8 mouse cellular contexts compared by ENCODE assay signal in genomic region chr10:125845014-125845514, GRCm38 (mm10).
A peak's percentile ranks its signal among the peaks of the same experiment; 100 is the strongest.
DNase-seq lines count a peak whose midpoint lies in the region; ATAC-seq lines count a peak whose summit lies in the region.

No protein-coding gene starts in this region.

- no peak for DNase-seq in heart, adult 18-20 months
- peak; percentile 15 for DNase-seq in kidney, postnatal 10 days
- DNase-seq in c-Kit-positive CD71-positive TER-119-positive erythroid progenitor cells, embryonic 14.5 days (ENCODE audit: low spot score) = no peak
- DNase-seq in natural killer cell, adult 2 months (ENCODE audit: low spot score in 2 of 2) = no peak
- DNase-seq in adrenal gland, adult (ENCODE audit: inconsistent age in 2 of 2, low spot score in 1 of 2) = no peak

- H3K27me3 ChIP-seq in heart, embryonic 12.5 days (replicated peaks) = no peaks in the 10 kb centered on the region
- H3K27me3 ChIP-seq in embryonic facial prominence, embryonic 13.5 days = no peaks in the 10 kb centered on the region
- no peaks in the 10 kb centered on the region for H3K27me3 ChIP-seq in neural tube, embryonic 12.5 days (replicated peaks)

- peaks cover 6% of the 10 kb centered on the region; the same call in 1 of the 2 replicates for H3K4me1 ChIP-seq in heart, embryonic 12.5 days (replicated peaks)
- H3K4me1 ChIP-seq in embryonic facial prominence, embryonic 13.5 days = peaks cover 20% of the 10 kb centered on the region
- H3K4me1 ChIP-seq in neural tube, embryonic 12.5 days = peaks cover 6% of the 10 kb centered on the region; the same call in 1 of the 2 replicates

- H3K9ac ChIP-seq in heart, embryonic 12.5 days = peak overlapping the region; percentile 8; the same call in 1 of the 2 replicates
- H3K9ac ChIP-seq in embryonic facial prominence, embryonic 13.5 days = 0 out of 2 replicates have a peak overlapping the region, but pooled peaks have one; percentile 22
- 0 out of 2 replicates have a peak overlapping the region, but pooled peaks have one; percentile 30 for H3K9ac ChIP-seq in neural tube, embryonic 12.5 days

- no peaks in the 10 kb centered on the region for H3K9me3 ChIP-seq in heart, embryonic 12.5 days (replicated peaks)
- H3K9me3 ChIP-seq in embryonic facial prominence, embryonic 13.5 days = no peaks in the 10 kb centered on the region
- no peaks in the 10 kb centered on the region for H3K9me3 ChIP-seq in neural tube, embryonic 12.5 days

- peak overlapping the region; percentile 24 for H3K4me3 ChIP-seq in heart, embryonic 12.5 days
- peak overlapping the region; percentile 19 for H3K4me3 ChIP-seq in embryonic facial prominence, embryonic 13.5 days
- peak overlapping the region; percentile 7; the same call in 1 of the 2 replicates for H3K4me3 ChIP-seq in neural tube, embryonic 12.5 days

- no peak for ATAC-seq in heart, embryonic 12.5 days (ENCODE audit: insufficient number of reproducible peaks, low FRiP score)
- peak; percentile 43; the same call in 1 of the 2 replicates for ATAC-seq in embryonic facial prominence, embryonic 13.5 days (ENCODE audit: insufficient number of reproducible peaks, insufficient read depth, low FRiP score, low TSS enrichment, low read depth)
- peak; percentile 70; the same call in 1 of the 2 replicates for ATAC-seq in neural tube, embryonic 12.5 days (ENCODE audit: low FRiP score, low read depth)

- no peak overlapping the region for H3K27ac ChIP-seq in heart, embryonic 12.5 days (ENCODE audit: poor library complexity, severe bottlenecking)
- H3K27ac ChIP-seq in embryonic facial prominence, embryonic 13.5 days = no peak overlapping the region
- H3K27ac ChIP-seq in neural tube, embryonic 12.5 days = no peak overlapping the region; the same call in 1 of the 2 replicates

- H3K4me2 ChIP-seq in heart, embryonic 12.5 days = peak overlapping the region; percentile 62
- peak overlapping the region; percentile 51 for H3K4me2 ChIP-seq in embryonic facial prominence, embryonic 13.5 days
- H3K4me2 ChIP-seq in neural tube, embryonic 12.5 days (replicated peaks) = peak overlapping the region; percentile 52

- H3K36me3 ChIP-seq in heart, embryonic 12.5 days = no peaks in the 10 kb centered on the region
- no peaks in the 10 kb centered on the region for H3K36me3 ChIP-seq in embryonic facial prominence, embryonic 13.5 days
- no peaks in the 10 kb centered on the region for H3K36me3 ChIP-seq in neural tube, embryonic 12.5 days

- whole genome bisulfite sequencing in heart, embryonic 12.5 days = 8% methylated on average over 19 of the region's 19 CpGs
- WGBS in embryonic facial prominence, embryonic 13.5 days = 4% methylated on average over 19 of the region's 19 CpGs
- 10% methylated on average over 19 of the region's 19 CpGs for WGBS in neural tube, embryonic 12.5 days
